Mouse (Mus musculus) midbrain, embryonic 16.5 days (tissue): ENCODE measurements at regions not wholly inside any gene's neighbourhood (a gene's known extent, or its start where the extent isn't known, plus 50 kb on each side); places are given as distances from the start of the nearest gene placed in this dataset.

Source experiments
- ATAC-seq: fragments of 200-750 bp; cut with Nextera tagmentation; 2 replicates; pipeline ENCODE4 v1.8.0; 2017; ENCODE audit warnings: moderate TSS enrichment
- H3K27ac ChIP-seq: fragments of 300-500 bp; sonication (generic); 2 replicates; pipeline ENCODE4 v1.5.1; 2014; ENCODE audit warnings: mild to moderate bottlenecking, low read length, mixed read lengths
- H3K27me3 ChIP-seq: fragments of 300-500 bp; sonication (generic); 2 replicates; pipeline ENCODE4 v1.6.1; 2014; ENCODE audit warnings: low read depth, low read length, mixed read lengths; ENCODE audit not compliant: control insufficient read depth, insufficient read depth
- H3K36me3 ChIP-seq: fragments of 300-500 bp; sonication (generic); 2 replicates; pipeline ENCODE4 v1.6.1; 2014; ENCODE audit warnings: mild to moderate bottlenecking, low read length, moderate library complexity, mixed read lengths; ENCODE audit not compliant: control insufficient read depth, insufficient read depth
- H3K4me1 ChIP-seq: fragments of 300-500 bp; sonication (generic); 2 replicates; pipeline ENCODE4 v1.6.1; 2014; ENCODE audit warnings: mild to moderate bottlenecking, low read length, mixed read lengths; ENCODE audit not compliant: control insufficient read depth, insufficient read depth
- H3K4me2 ChIP-seq: fragments of 300-500 bp; sonication (generic); 2 replicates; pipeline ENCODE4 v1.6.1; 2014; ENCODE audit warnings: mild to moderate bottlenecking, low read length, mixed read lengths
- H3K4me3 ChIP-seq: fragments of 300-500 bp; sonication (generic); 2 replicates; pipeline ENCODE4 v1.5.1; 2014; ENCODE audit warnings: low read depth, mild to moderate bottlenecking, low read length, moderate library complexity, mixed read lengths
- H3K9ac ChIP-seq: fragments of 300-500 bp; sonication (generic); 2 replicates; pipeline ENCODE4 v1.6.1; 2014; ENCODE audit warnings: low read depth, low read length, mixed read lengths
- H3K9me3 ChIP-seq: fragments of 300-500 bp; sonication (generic); replicated peaks from 2 replicates; pipeline ENCODE4 v1.6.1; 2014; ENCODE audit warnings: mild to moderate bottlenecking, low read length, mixed read lengths; ENCODE audit not compliant: control insufficient read depth, poor library complexity, severe bottlenecking
- WGBS: fragments of 180-500 bp; shearing (Covaris S2); extraction: QIAGEN DNeasy Blood & Tissue Kit; methylation state at CpG from one replicate; pipeline ENCODE4 v1.1.7; 2014; 5-methylcytosine and 5-hydroxymethylcytosine counted together

GRCm38 (mm10) chr2:128334143-128334470, 208.3 kb downstream of the Bcl2l11 start:
- 89% methylated on average over 2 of the region's 2 CpGs for WGBS
- H3K4me3 ChIP-seq: no peak overlapping the region
- H3K36me3 ChIP-seq: no peaks in the 10 kb centered on the region
- no peak overlapping the region for H3K9ac ChIP-seq
- peaks cover 5% of the 10 kb centered on the region; the same call in 1 of the 2 replicates for H3K4me1 ChIP-seq
- H3K27ac ChIP-seq: no peak overlapping the region
- H3K9me3 ChIP-seq: no peaks in the 10 kb centered on the region
- no peak overlapping the region for H3K4me2 ChIP-seq
- ATAC-seq: no peak
- no peaks in the 10 kb centered on the region for H3K27me3 ChIP-seq

- Histone ChIP-seq H3K36me3 (no peaks in the 10 kb centered on the region), H3K4me1 (peaks cover 7% of the 10 kb centered on the region; the same call in 1 of the 2 replicates), H3K9ac (no peak overlapping the region), H3K4me2 (no peak overlapping the region), H3K27ac (no peak overlapping the region), H3K4me3 (no peak overlapping the region), H3K9me3 (no peaks in the 10 kb centered on the region), H3K27me3 (no peaks in the 10 kb centered on the region)
- no peak for ATAC-seq
- WGBS: 87% methylated on average over 6 of the region's 7 CpGs
Measured at GRCm38 (mm10) chr2:128334757-128335500, 209.1 kb downstream of the Bcl2l11 start.

- Histone ChIP-seq H3K9ac (no peak overlapping the region), H3K4me2 (no peak overlapping the region), H3K36me3 (no peaks in the 10 kb centered on the region), H3K27me3 (no peaks in the 10 kb centered on the region), H3K27ac (no peak overlapping the region), H3K4me1 (peaks cover 7% of the 10 kb centered on the region; the same call in 1 of the 2 replicates), H3K9me3 (no peaks in the 10 kb centered on the region), H3K4me3 (no peak overlapping the region)
- no peak for ATAC-seq
Measured at GRCm38 (mm10) chr2:128337192-128337591, 211.4 kb downstream of the Bcl2l11 start.

- no peak overlapping the region for H3K4me2 ChIP-seq
- 94% methylated on average over 5 of the region's 5 CpGs for WGBS
- H3K9ac ChIP-seq: no peak overlapping the region
- ATAC-seq: no peak
- peaks cover 7% of the 10 kb centered on the region; the same call in 1 of the 2 replicates for H3K4me1 ChIP-seq
- H3K36me3 ChIP-seq: no peaks in the 10 kb centered on the region
- no peaks in the 10 kb centered on the region for H3K9me3 ChIP-seq
- no peak overlapping the region for H3K27ac ChIP-seq
- no peak overlapping the region for H3K4me3 ChIP-seq
- no peaks in the 10 kb centered on the region for H3K27me3 ChIP-seq
Measured at GRCm38 (mm10) chr2:128337791-128338190, 212.0 kb downstream of the Bcl2l11 start.

GRCm38 (mm10) chr2:128338474-128338873, 212.6 kb downstream of the Bcl2l11 start:
- H3K9me3 ChIP-seq: no peaks in the 10 kb centered on the region
- H3K9ac ChIP-seq: no peak overlapping the region
- WGBS: 85% methylated on average over 4 of the region's 4 CpGs
- no peaks in the 10 kb centered on the region for H3K36me3 ChIP-seq
- ATAC-seq: no peak
- H3K27ac ChIP-seq: no peak overlapping the region
- H3K4me2 ChIP-seq: no peak overlapping the region
- H3K4me3 ChIP-seq: no peak overlapping the region
- no peaks in the 10 kb centered on the region for H3K27me3 ChIP-seq
- H3K4me1 ChIP-seq: peaks cover 7% of the 10 kb centered on the region; the same call in 1 of the 2 replicates

- no peaks in the 10 kb centered on the region for H3K27me3 ChIP-seq
- H3K9ac ChIP-seq: no peak overlapping the region
- peaks cover 7% of the 10 kb centered on the region; the same call in 1 of the 2 replicates for H3K4me1 ChIP-seq
- H3K9me3 ChIP-seq: no peaks in the 10 kb centered on the region
- WGBS: 29% methylated on average over 8 of the region's 8 CpGs
- no peak overlapping the region for H3K4me3 ChIP-seq
- ATAC-seq: no peak
- H3K27ac ChIP-seq: no peak overlapping the region
- no peaks in the 10 kb centered on the region for H3K36me3 ChIP-seq
- H3K4me2 ChIP-seq: no peak overlapping the region
Measured at GRCm38 (mm10) chr2:128339061-128339642, 213.3 kb downstream of the Bcl2l11 start.

- 41% methylated on average over 19 of the region's 19 CpGs for WGBS
Measured at GRCm38 (mm10) chr2:128339643-128340487, 214.0 kb downstream of the Bcl2l11 start.

GRCm38 (mm10) chr2:128340631-128341240, 214.9 kb downstream of the Bcl2l11 start:
- no peak for ATAC-seq
- no peak overlapping the region for H3K9ac ChIP-seq
- 97% methylated on average over 5 of the region's 5 CpGs for WGBS
- no peak overlapping the region for H3K27ac ChIP-seq
- no peaks in the 10 kb centered on the region for H3K36me3 ChIP-seq
- H3K4me3 ChIP-seq: no peak overlapping the region
- no peaks in the 10 kb centered on the region for H3K9me3 ChIP-seq
- H3K4me1 ChIP-seq: peaks cover 7% of the 10 kb centered on the region; the same call in 1 of the 2 replicates
- H3K4me2 ChIP-seq: no peak overlapping the region
- H3K27me3 ChIP-seq: no peaks in the 10 kb centered on the region

More at GRCm38 (mm10) chr2:128339643-128340487, 214.0 kb downstream of the Bcl2l11 start:
- Histone ChIP-seq H3K27ac (no peak overlapping the region), H3K9me3 (no peaks in the 10 kb centered on the region), H3K4me3 (no peak overlapping the region), H3K36me3 (no peaks in the 10 kb centered on the region), H3K4me2 (no peak overlapping the region), H3K4me1 (peaks cover 7% of the 10 kb centered on the region; the same call in 1 of the 2 replicates), H3K9ac (no peak overlapping the region), H3K27me3 (no peaks in the 10 kb centered on the region)
- no peak for ATAC-seq
